Mouse (Mus musculus): ENCODE results near the gene Rtcb. TPM values are rescaled to one million over a fixed set of nuclear protein-coding genes. Genes with fewer than 3 reads are reported as not detected.

Gene Rtcb
- polyA plus RNA-seq, 2 experiments, result 58.4 to 67.7 TPM

DNA sequence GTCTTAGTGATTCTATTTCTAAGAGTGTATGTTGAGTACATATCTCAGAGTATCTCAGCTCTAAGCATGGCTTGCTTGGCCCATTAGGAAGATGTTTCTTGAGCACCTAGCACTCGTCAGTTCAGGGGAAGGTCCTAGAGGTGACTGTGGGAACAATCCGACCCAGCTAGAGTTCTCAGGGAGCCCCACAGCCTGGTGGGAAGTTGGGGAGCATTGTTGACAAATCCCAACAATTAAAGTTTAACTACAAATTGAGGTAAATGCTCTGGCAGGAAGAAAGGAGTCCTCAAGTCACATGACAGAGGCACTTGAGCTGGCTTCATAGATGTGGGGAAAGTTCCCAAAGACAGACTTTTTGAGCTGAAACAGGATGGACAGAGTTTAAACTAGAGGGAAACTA is 11.1 kb upstream of the Rtcb start:
- 24% methylated on average over 2 of the region's 2 CpGs for WGBS (ENCODE audit: insufficient replicate concordance)
- Histone ChIP-seq H3K36me3 (replicated peaks; ENCODE audit: control insufficient read depth, insufficient read depth, low read depth) (no peaks in the 10 kb centered on the region), H3K27ac (no peak overlapping the region)

DNA sequence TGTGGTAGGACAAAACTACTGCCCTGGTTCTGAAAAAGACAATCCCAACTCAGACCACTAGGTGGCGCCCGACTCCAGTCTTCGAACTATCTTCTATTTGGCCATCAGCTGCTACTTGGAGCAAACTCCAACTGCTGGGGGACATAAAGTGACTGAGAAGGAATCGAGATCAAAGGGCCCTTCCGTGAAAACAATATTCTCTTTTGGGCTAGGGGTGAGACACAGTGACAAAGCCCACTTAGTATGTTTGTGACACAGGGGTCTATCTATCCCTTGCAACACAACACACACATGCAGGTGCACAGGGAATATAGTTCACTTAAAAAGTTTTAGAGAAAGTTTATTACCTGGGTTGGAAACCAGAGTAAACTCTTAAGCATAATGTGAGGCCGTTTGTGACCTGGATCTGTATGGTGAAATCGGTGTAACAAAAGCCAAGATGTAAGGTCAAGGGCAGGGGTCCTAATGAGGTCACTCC is 10.6 kb upstream of the Rtcb start:
- whole genome bisulfite sequencing (ENCODE audit: insufficient replicate concordance), result 8% methylated on average over 7 of the region's 7 CpGs
- H3K27ac ChIP-seq, result no peak overlapping the region
- no peak overlapping the region for H3K4me2 ChIP-seq (ENCODE audit: low read depth)
- no peak for ATAC-seq (ENCODE audit: insufficient read depth)
- H3K4me3 ChIP-seq (ENCODE audit: insufficient read depth in 1 of 2, low read depth in 2 of 2, low read length in 2 of 2), result no peak overlapping the region
- no peak for TF ChIP-seq EP300 (IDR thresholded peaks at IDR 0.05; ENCODE audit: low read depth)
- peak; percentile 91 for TF ChIP-seq CTCF (IDR thresholded peaks at IDR 0.05; ENCODE audit: low read depth)
- H3K36me3 ChIP-seq (replicated peaks; ENCODE audit: control insufficient read depth, insufficient read depth, low read depth), result no peaks in the 10 kb centered on the region
- no peaks in the 10 kb centered on the region for H3K4me1 ChIP-seq (replicated peaks; ENCODE audit: control insufficient read depth in 2 of 2, insufficient read depth in 2 of 2, low read length in 1 of 2)
- no peaks in the 10 kb centered on the region for H3K9me3 ChIP-seq (ENCODE audit: control insufficient read depth, low read length)
- no peak overlapping the region for H3K9ac ChIP-seq (replicated peaks)
- H3K27me3 ChIP-seq (ENCODE audit: control insufficient read depth, insufficient read depth, low read length), result no peaks in the 10 kb centered on the region
- DNase-seq (ENCODE audit: low read depth in 3 of 3, low spot score in 3 of 3), result peak; percentile 26 to 35 (median 33)

More for the DNA sequence above, 11.1 kb upstream of the Rtcb start:
- no peak overlapping the region for H3K4me3 ChIP-seq (ENCODE audit: insufficient read depth in 1 of 2, low read depth in 2 of 2, low read length in 2 of 2)
- DNase-seq (ENCODE audit: low read depth in 3 of 3, low spot score in 3 of 3) (no peak), ATAC-seq (ENCODE audit: insufficient read depth) (no peak)
- no peaks in the 10 kb centered on the region for H3K27me3 ChIP-seq (ENCODE audit: control insufficient read depth, insufficient read depth, low read length)
- TF ChIP-seq EP300 (IDR thresholded peaks at IDR 0.05; ENCODE audit: low read depth) (no peak), CTCF (IDR thresholded peaks at IDR 0.05; ENCODE audit: low read depth) (no peak)
- H3K4me1 ChIP-seq (replicated peaks; ENCODE audit: control insufficient read depth in 2 of 2, insufficient read depth in 2 of 2, low read length in 1 of 2), result no peaks in the 10 kb centered on the region
- H3K9me3 ChIP-seq (ENCODE audit: control insufficient read depth, low read length), result no peaks in the 10 kb centered on the region
- H3K9ac ChIP-seq (replicated peaks), result no peak overlapping the region
- H3K4me2 ChIP-seq (ENCODE audit: low read depth), result no peak overlapping the region

DNA sequence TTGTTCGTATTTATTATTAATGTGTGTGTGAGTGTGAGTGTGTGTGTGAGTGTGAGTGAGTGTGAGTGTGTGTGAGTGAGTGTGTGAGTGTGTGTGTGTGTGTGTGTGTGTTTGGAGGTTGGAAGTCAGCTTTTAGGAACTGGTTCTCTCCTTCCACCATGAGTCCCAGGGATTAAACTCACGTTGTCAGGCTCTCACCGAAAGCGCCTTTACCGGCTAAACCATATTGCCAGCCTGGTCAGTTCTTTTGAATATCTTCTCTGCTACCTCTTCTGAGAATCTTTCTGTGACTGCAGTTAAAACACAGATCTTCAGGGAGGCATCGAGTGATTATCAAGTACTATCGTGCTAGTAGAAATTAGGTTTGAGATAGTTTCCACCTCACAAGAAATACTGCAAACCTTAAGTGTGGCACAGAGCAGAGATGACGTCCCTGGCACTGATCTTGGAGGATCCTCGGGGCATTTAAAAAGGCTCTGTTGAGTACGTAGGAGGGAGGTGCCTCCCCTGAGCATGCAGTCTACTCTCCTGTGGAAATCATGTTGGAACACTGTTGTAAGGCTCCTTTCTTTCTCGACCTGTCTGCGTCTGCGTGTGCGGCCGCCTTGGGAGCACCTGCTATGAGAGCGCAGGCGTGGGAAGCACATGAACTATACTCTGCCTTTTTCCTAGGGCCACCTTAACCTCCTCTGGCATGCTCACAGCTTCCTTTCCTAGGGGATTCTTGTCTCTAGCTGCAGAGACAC is 10.0 kb upstream of the Rtcb start:
- ATAC-seq (ENCODE audit: insufficient read depth) (no peak), DNase-seq (ENCODE audit: low read depth in 3 of 3, low spot score in 3 of 3) (no peak)
- Histone ChIP-seq H3K9me3 (ENCODE audit: control insufficient read depth, low read length) (no peaks in the 10 kb centered on the region), H3K4me1 (replicated peaks; ENCODE audit: control insufficient read depth in 2 of 2, insufficient read depth in 2 of 2, low read length in 1 of 2) (no peaks in the 10 kb centered on the region), H3K27me3 (ENCODE audit: control insufficient read depth, insufficient read depth, low read length) (no peaks in the 10 kb centered on the region), H3K36me3 (replicated peaks; ENCODE audit: control insufficient read depth, insufficient read depth, low read depth) (no peaks in the 10 kb centered on the region), H3K4me3 (ENCODE audit: insufficient read depth in 1 of 2, low read depth in 2 of 2, low read length in 2 of 2) (no peak overlapping the region), H3K4me2 (ENCODE audit: low read depth) (no peak overlapping the region), H3K9ac (replicated peaks) (no peak overlapping the region), H3K27ac (no peak overlapping the region)
- 59% methylated on average over 17 of the region's 17 CpGs for WGBS (ENCODE audit: insufficient replicate concordance)
- TF ChIP-seq EP300 (IDR thresholded peaks at IDR 0.05; ENCODE audit: low read depth) (no peak), CTCF (IDR thresholded peaks at IDR 0.05; ENCODE audit: low read depth) (no peak)

DNA sequence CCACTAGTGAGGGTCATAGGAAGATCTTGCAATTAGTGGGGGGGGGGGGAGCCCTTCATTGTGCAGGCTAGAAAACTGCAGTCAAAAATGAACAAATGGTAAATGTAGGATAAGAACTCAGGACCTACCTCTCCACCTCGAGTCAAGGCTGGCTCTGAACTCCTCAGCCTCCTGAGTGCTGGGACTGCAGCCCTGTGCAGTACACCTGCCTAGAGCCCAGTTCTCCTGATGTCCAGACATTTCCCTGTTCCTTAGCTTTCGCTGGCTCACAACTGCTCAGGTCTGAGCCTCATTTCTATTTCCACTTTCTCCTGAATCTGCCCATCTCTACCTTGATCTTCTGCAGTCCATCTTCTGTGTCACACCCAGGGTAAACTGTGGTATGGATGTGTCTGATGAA is 8.9 kb upstream of the Rtcb start:
- no peak overlapping the region for H3K4me3 ChIP-seq (ENCODE audit: insufficient read depth in 1 of 2, low read depth in 2 of 2, low read length in 2 of 2)
- no peaks in the 10 kb centered on the region for H3K9me3 ChIP-seq (ENCODE audit: control insufficient read depth, low read length)
- no peaks in the 10 kb centered on the region for H3K27me3 ChIP-seq (ENCODE audit: control insufficient read depth, insufficient read depth, low read length)
- H3K4me1 ChIP-seq (replicated peaks; ENCODE audit: control insufficient read depth in 2 of 2, insufficient read depth in 2 of 2, low read length in 1 of 2), result no peaks in the 10 kb centered on the region
- DNase-seq (ENCODE audit: low read depth in 3 of 3, low spot score in 3 of 3) (no peak), ATAC-seq (ENCODE audit: insufficient read depth) (no peak)
- TF ChIP-seq CTCF (IDR thresholded peaks at IDR 0.05; ENCODE audit: low read depth) (no peak), EP300 (IDR thresholded peaks at IDR 0.05; ENCODE audit: low read depth) (no peak)
- no peak overlapping the region for H3K4me2 ChIP-seq (ENCODE audit: low read depth)
- H3K27ac ChIP-seq, result no peak overlapping the region
- no peaks in the 10 kb centered on the region for H3K36me3 ChIP-seq (replicated peaks; ENCODE audit: control insufficient read depth, insufficient read depth, low read depth)
- WGBS (ENCODE audit: insufficient replicate concordance), result 36% methylated on average over 2 of the region's 2 CpGs
- H3K9ac ChIP-seq (replicated peaks), result no peak overlapping the region

DNA sequence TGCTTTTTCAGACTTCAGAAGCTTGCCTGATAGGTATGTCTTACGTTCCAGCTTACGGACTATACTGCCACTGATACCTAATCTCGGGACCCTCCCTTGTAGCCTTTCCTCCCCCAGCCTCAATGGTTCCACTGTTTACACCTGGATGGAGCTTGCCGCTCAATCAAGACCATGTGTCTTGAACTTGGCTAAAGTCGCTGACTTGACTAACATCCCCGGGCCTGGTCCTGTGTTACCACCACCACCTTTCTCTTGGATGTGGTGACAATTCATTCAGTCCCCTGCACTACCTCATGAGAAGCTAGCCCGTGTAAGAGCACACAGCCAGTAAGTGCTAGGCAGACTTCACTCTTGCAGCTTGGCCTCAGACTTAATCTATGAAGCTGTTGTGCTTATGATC is 6.7 kb upstream of the Rtcb start:
- no peak overlapping the region for H3K27ac ChIP-seq
- TF ChIP-seq EP300 (IDR thresholded peaks at IDR 0.05; ENCODE audit: low read depth) (no peak), CTCF (IDR thresholded peaks at IDR 0.05; ENCODE audit: low read depth) (no peak)
- WGBS (ENCODE audit: insufficient replicate concordance), result 60% methylated on average over 7 of the region's 7 CpGs
- ATAC-seq (ENCODE audit: insufficient read depth), result no peak
- no peaks in the 10 kb centered on the region for H3K4me1 ChIP-seq (replicated peaks; ENCODE audit: control insufficient read depth in 2 of 2, insufficient read depth in 2 of 2, low read length in 1 of 2)
- H3K4me3 ChIP-seq (ENCODE audit: insufficient read depth in 1 of 2, low read depth in 2 of 2, low read length in 2 of 2), result no peak overlapping the region
- no peaks in the 10 kb centered on the region for H3K36me3 ChIP-seq (replicated peaks; ENCODE audit: control insufficient read depth, insufficient read depth, low read depth)
- H3K9me3 ChIP-seq (ENCODE audit: control insufficient read depth, low read length), result no peaks in the 10 kb centered on the region
- H3K27me3 ChIP-seq (ENCODE audit: control insufficient read depth, insufficient read depth, low read length), result no peaks in the 10 kb centered on the region
- no peak overlapping the region for H3K9ac ChIP-seq (replicated peaks)
- DNase-seq (ENCODE audit: low read depth in 3 of 3, low spot score in 3 of 3), result no peak
- H3K4me2 ChIP-seq (ENCODE audit: low read depth), result no peak overlapping the region
